Mouse (Mus musculus) E14TG2a.4 (cell line): ENCODE measurements around the gene Abhd10.

Source experiments
- H3K27me3 ChIP-seq: 2 replicates; pipeline ENCODE4 v1.6.1; 2014; ENCODE audit warnings: low read length, control low read depth; ENCODE audit not compliant: insufficient read depth
- H3K36me3 ChIP-seq: 2 replicates; pipeline ENCODE4 v1.6.1; 2014; ENCODE audit warnings: low read length, control low read depth; ENCODE audit not compliant: insufficient read depth
- H3K4me1 ChIP-seq: replicated peaks from 2 replicates; pipeline ENCODE4 v1.6.1; 2014; ENCODE audit warnings: low read depth, low read length, control low read depth
- H3K4me3 ChIP-seq: replicated peaks from 2 replicates; pipeline ENCODE4 v1.5.1; 2014; ENCODE audit warnings: mild to moderate bottlenecking, low read length
- H3K9me3 ChIP-seq: 2 replicates; pipeline ENCODE4 v1.6.1; 2014; ENCODE audit warnings: low read length, control low read depth
- CTCF ChIP-seq: conservative IDR thresholded peaks from 2 replicates; pipeline ENCODE4 v1.5.1; 2014; ENCODE audit warnings: low read length
- NANOG ChIP-seq: IDR thresholded peaks from 2 replicates; pipeline ENCODE4 v1.6.1; 2014; ENCODE audit warnings: borderline replicate concordance, low read length, mixed read lengths
- POU5F1 ChIP-seq: IDR thresholded peaks from 2 replicates; pipeline ENCODE4 v1.6.1; 2014; ENCODE audit warnings: low read length, borderline replicate concordance

Abhd10 gene

DNA sequence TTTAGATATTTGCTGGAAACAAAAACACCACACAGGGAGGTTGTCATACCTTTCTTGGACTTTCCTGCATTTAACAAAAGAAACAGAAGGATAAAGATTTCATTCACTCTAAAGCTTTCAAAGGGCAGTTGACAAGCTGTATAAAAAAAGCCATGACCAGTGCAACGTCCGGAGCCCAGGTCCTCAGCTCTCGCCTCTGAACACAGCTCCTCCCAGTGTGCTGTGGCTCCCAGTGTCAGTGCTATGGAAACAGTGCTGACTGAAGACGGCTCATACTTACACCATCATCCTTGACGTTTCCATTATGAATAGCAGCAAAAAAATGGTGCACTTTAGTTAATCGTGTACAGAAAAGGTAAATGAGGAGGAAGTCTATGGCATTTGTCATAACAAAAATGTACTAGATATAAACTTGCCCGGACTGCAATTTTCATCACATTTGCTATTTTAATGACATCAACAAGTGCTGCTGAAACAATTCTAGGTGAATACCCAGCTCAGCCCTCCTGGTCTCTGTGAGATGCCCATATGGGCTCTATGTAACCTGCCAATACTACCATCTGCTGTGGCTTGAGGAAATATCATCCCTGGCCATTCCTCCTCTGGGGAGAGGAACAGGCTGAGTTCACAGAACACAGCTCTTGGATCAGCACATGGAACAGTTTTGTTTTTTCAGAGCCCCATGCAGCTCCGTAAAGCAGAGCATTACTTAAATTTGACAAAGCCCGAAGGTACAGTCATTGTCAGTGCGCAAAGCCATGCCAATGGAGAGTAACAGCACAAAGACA lies 25.3 kb upstream of the Abhd10 start:
- Histone ChIP-seq H3K9me3 (no peaks in the 10 kb centered on the region), H3K36me3 (no peaks in the 10 kb centered on the region), H3K4me3 (no peak overlapping the region), H3K4me1 (no peaks in the 10 kb centered on the region), H3K27me3 (no peaks in the 10 kb centered on the region)
- TF ChIP-seq POU5F1, result no peak
- TF ChIP-seq NANOG, result no peak
- no peak for TF ChIP-seq CTCF

GRCm38 (mm10) chr16:45767434-45767833 lies 24.7 kb upstream of the Abhd10 start:
- no peaks in the 10 kb centered on the region for H3K4me1 ChIP-seq
- no peaks in the 10 kb centered on the region for H3K9me3 ChIP-seq
- no peak for TF ChIP-seq POU5F1
- no peak for TF ChIP-seq NANOG
- TF ChIP-seq CTCF, result no peak
- H3K4me3 ChIP-seq, result no peak overlapping the region
- H3K27me3 ChIP-seq, result no peaks in the 10 kb centered on the region
- no peaks in the 10 kb centered on the region for H3K36me3 ChIP-seq

DNA sequence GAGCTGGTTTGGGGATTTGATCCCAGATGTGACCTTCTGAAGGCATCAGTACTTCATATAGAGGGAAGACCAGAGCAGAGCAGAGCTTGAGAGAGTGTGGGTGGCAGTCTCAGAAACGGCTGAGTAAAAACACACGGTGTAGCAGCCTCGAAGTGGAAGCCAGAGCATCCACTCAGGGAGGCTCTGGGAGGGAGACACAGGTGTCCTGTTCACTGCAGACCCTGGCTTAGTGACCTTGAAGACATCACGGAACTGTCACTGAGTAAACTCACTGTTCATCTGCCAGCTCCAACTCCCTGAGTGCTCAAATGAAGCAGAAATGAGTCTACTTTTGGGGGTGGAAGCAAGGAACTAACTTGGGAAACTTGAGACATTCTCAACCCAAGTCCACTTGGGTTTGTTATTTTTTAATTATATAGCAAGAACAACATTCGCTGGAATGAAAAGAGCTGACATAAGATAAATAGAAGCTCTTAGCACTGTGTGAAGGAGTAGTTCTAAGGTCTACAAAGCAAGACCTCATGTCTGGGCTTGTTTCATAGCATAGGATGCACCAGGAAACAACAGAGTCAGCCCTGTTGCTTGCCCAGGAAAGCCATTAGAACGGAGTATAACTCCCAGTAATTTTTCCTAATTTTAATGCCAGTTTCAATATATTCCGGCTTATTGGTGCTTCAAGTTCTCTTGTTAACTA lies 23.2 kb upstream of the Abhd10 start:
- TF ChIP-seq NANOG (no peak), POU5F1 (no peak), CTCF (no peak)
- H3K36me3 ChIP-seq, result no peaks in the 10 kb centered on the region
- no peaks in the 10 kb centered on the region for H3K27me3 ChIP-seq
- no peaks in the 10 kb centered on the region for H3K4me1 ChIP-seq
- no peak overlapping the region for H3K4me3 ChIP-seq
- H3K9me3 ChIP-seq, result no peaks in the 10 kb centered on the region

- Histone ChIP-seq H3K4me3 (no peak overlapping the region), H3K27me3 (no peaks in the 10 kb centered on the region), H3K9me3 (no peaks in the 10 kb centered on the region), H3K4me1 (no peaks in the 10 kb centered on the region), H3K36me3 (no peaks in the 10 kb centered on the region)
- TF ChIP-seq CTCF, result no peak
- no peak for TF ChIP-seq NANOG
- no peak for TF ChIP-seq POU5F1
These were observed 22.3 kb upstream of the Abhd10 start for GRCm38 (mm10) chr16:45765102-45765501.

GRCm38 (mm10) chr16:45762859-45763505 lies 20.2 kb upstream of the Abhd10 start:
- TF ChIP-seq POU5F1 (no peak), NANOG (no peak), CTCF (no peak)
- no peaks in the 10 kb centered on the region for H3K27me3 ChIP-seq
- no peaks in the 10 kb centered on the region for H3K9me3 ChIP-seq
- H3K36me3 ChIP-seq, result no peaks in the 10 kb centered on the region
- no peaks in the 10 kb centered on the region for H3K4me1 ChIP-seq
- no peak overlapping the region for H3K4me3 ChIP-seq

GRCm38 (mm10) chr16:45761425-45761824 lies 18.7 kb upstream of the Abhd10 start:
- Histone ChIP-seq H3K4me3 (no peak overlapping the region), H3K9me3 (no peaks in the 10 kb centered on the region), H3K36me3 (no peaks in the 10 kb centered on the region), H3K4me1 (peaks cover 6% of the 10 kb centered on the region; the same call in 1 of the 2 replicates), H3K27me3 (no peaks in the 10 kb centered on the region)
- TF ChIP-seq POU5F1, result no peak
- no peak for TF ChIP-seq CTCF
- TF ChIP-seq NANOG, result no peak

DNA sequence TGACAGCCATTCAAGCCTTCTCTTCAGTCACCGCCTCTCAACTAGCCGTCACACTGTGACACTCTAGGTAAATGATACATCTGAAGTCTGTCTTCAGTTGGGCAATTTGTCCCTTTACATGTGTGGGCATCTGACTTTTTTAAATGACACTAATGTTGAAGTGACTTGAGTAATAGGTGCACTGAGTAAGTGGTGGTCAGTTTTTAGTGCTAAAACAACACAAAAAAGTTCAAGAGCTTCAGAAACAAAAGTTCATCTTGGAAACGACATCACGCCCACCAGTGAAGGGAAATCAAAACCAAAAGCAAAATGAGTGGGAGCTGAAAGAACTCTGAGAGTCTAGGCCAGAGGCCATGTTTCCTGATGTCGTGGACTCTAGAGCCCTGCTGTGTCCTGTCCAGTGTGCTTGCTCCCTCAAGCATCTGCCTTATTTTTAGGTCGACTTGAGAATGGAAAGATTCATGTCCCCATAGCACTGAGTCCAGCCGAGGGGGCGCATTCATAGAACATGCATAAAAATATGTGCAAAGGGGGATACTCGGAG lies 16.0 kb upstream of the Abhd10 start:
- H3K4me3 ChIP-seq, result no peak overlapping the region
- H3K9me3 ChIP-seq, result no peaks in the 10 kb centered on the region
- no peaks in the 10 kb centered on the region for H3K27me3 ChIP-seq
- TF ChIP-seq POU5F1 (no peak), NANOG (no peak), CTCF (no peak)
- H3K4me1 ChIP-seq, result peaks cover 6% of the 10 kb centered on the region; the same call in 1 of the 2 replicates
- no peaks in the 10 kb centered on the region for H3K36me3 ChIP-seq

DNA sequence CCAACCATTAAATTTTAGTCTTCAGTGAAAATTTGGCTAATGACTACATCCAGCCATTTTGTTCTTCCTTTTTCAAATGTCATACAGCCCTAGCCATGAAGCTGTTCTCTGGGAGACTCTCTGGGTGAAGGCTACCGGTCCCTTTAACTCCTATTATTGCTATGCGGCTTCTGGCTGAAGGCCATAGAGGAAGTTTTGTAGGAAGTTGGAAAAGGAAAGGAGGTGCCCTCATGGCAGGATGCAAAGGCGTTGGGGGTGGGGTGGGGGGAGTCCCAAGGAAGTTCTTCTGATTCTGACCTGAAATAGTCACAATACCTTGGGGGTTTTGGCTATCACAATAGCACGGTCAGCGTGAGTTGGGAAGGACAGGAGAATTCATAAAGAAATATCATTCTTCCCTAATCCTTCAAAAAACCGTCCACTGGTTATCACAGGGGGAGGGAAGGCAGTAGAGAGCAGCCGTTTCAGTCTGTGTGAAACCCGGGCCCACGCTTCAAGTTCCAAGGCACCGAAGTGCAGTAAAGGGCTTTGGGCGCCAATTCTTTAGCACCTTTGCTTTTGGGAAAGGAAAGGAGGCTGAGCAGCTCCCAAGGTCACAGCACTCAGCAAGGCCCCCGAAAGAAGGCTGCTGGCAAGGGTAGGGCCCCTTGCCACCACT lies 14.8 kb upstream of the Abhd10 start:
- Histone ChIP-seq H3K27me3 (no peaks in the 10 kb centered on the region), H3K36me3 (no peaks in the 10 kb centered on the region), H3K4me1 (peaks cover 6% of the 10 kb centered on the region; the same call in 1 of the 2 replicates), H3K9me3 (no peaks in the 10 kb centered on the region), H3K4me3 (no peak overlapping the region)
- TF ChIP-seq CTCF (no peak), POU5F1 (no peak), NANOG (no peak)

DNA sequence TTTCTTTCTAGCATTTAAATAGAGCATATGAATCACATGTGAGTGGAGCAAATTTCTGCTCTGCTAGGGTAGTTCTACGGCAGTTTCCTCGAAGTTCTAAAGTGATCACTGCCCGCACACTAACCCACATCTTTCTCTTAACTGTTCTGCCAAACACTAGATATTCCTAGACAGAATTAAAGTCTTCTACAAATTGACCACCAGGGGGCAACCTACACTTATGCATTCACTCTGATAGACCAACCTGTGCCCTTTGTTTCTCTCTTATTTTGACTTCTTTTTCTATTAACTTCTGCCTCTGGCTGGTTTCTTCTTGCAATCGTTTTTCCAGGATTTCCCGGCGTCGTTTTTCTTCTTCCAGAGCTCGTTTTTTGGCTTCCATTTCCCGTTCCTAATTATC lies 14.1 kb upstream of the Abhd10 start:
- Histone ChIP-seq H3K36me3 (no peaks in the 10 kb centered on the region), H3K9me3 (no peaks in the 10 kb centered on the region), H3K4me3 (no peak overlapping the region), H3K27me3 (no peaks in the 10 kb centered on the region), H3K4me1 (peaks cover 6% of the 10 kb centered on the region; the same call in 1 of the 2 replicates)
- TF ChIP-seq POU5F1 (no peak), CTCF (peak; percentile 51)
